Mouse (Mus musculus) embryonic facial prominence, embryonic 12.5 days (tissue): ENCODE results near the gene Mettl2. TPM values are rescaled to one million over a fixed set of nuclear protein-coding genes. Genes with fewer than 3 reads are reported as not detected.

Experiments used
- ATAC-seq: fragments of 200-750 bp; cut with Nextera tagmentation; 2 replicates; pipeline ENCODE4 v1.8.0; 2017; ENCODE audit not compliant: insufficient number of reproducible peaks, insufficient read depth, low FRiP score, low TSS enrichment
- H3K27ac ChIP-seq: fragments of 300-500 bp; sonication (generic); 2 replicates; pipeline ENCODE4 v1.5.1; 2016; ENCODE audit warnings: mild to moderate bottlenecking
- H3K27me3 ChIP-seq: fragments of 300-500 bp; sonication (generic); 2 replicates; pipeline ENCODE4 v1.6.1; 2016; ENCODE audit warnings: mild to moderate bottlenecking, moderate library complexity
- H3K36me3 ChIP-seq: fragments of 300-500 bp; sonication (generic); 2 replicates; pipeline ENCODE4 v1.6.1; 2016; ENCODE audit warnings: mild to moderate bottlenecking
- H3K4me1 ChIP-seq: fragments of 300-500 bp; sonication (generic); 2 replicates; pipeline ENCODE4 v1.6.1; 2016
- H3K4me2 ChIP-seq: fragments of 300-500 bp; sonication (generic); replicated peaks from 2 replicates; pipeline ENCODE4 v1.6.1; 2016; ENCODE audit warnings: mild to moderate bottlenecking, moderate library complexity
- H3K4me3 ChIP-seq: fragments of 300-500 bp; sonication (generic); 2 replicates; pipeline ENCODE4 v1.5.1; 2016; ENCODE audit warnings: mild to moderate bottlenecking
- H3K9ac ChIP-seq: fragments of 300-500 bp; sonication (generic); 2 replicates; pipeline ENCODE4 v1.6.1; 2016; ENCODE audit warnings: mild to moderate bottlenecking, moderate library complexity
- H3K9me3 ChIP-seq: fragments of 300-500 bp; sonication (generic); 2 replicates; pipeline ENCODE4 v1.6.1; 2016; ENCODE audit warnings: mild to moderate bottlenecking, moderate library complexity
- WGBS: fragments of 180-500 bp; shearing (Covaris S2); methylation state at CpG from one replicate; pipeline ENCODE4 v1.1.7; 2016; 5-methylcytosine and 5-hydroxymethylcytosine counted together
- polyA plus RNA-seq: library from polyadenylated mRNA; unstranded; fragments of >200 nt; fragmentation: Nextera tagmentation; extraction: Ambion mirVana; gene quantifications from 2 replicates; pipeline ENCODE4 v1.2.1, GENCODE M21; 2016

Mettl2 gene
- polyA plus RNA-seq, 1 experiment from 2014 or later, result 51.2 TPM

DNA sequence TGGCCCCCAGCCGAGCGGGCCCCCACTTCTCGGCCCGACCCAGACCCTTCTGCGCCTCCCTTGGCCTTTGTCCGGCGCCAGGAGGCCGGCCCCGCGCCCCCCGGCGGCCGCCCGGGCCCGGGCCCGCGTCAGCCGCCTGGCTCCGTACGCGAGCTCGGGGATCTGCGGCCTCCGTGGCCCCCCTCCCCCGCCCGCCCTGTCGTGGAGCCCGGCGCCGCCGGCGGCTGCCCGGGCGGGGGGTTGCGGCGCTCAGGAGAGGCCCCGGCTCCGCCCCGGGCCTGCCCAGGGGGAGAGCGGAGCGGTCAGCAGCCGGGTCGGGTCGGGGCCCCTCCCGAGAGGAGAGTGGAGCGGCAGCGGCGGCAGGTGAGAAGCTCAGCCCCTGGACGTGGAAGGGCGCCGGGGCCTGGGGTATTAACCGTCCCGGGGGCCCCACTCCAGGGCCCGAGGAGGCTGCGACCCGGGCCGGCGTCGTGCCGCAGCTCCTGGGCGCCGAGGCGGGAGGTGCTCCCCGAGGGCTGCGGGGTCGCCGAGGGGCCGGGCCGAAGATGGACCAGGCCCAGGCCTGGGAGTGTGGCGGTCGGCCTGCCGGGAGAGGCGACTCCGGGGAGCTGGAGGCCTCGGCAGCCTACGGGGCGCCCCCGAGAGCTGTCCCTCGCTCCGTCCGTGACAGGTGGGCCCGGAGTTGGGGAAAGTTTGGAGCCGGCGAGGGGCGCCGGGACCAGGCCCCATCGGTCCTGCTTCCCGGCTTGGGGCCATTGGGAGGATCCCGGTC, 55.6 kb downstream of the Mettl2 start:
- Histone ChIP-seq H3K27ac (peak overlapping the region; percentile 96), H3K9ac (peak overlapping the region; percentile 99), H3K36me3 (peaks cover 14% of the 10 kb centered on the region), H3K4me2 (peak overlapping the region; percentile 65), H3K9me3 (no peaks in the 10 kb centered on the region), H3K27me3 (no peaks in the 10 kb centered on the region), H3K4me3 (peak overlapping the region; percentile 96), H3K4me1 (peaks cover 14% of the 10 kb centered on the region)
- peak; percentile 64 for ATAC-seq
- WGBS, result under 1% methylated on average over 73 of the region's 89 CpGs

DNA sequence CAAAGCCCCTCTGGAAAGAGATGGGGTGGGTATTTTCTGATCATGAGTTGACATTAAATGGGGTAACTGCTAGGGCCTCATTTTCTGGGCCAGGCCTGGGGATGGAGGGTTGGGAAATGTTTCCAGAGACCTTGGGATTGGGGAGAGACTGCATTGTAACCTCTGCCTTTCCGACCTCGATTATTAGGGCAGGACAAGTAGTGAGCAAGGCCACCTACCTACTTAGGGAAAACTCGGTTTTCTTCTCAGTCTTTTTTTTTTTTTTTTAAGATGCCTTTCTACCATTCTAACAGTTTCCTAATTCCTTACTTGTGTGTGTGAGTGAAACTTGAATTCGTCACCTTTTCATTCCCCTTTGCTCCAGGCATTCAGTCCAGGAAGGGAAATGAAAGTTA, 56.2 kb downstream of the Mettl2 start:
- WGBS, result 6% methylated on average over 4 of the region's 4 CpGs
- Histone ChIP-seq H3K9me3 (no peaks in the 10 kb centered on the region), H3K27ac (peak overlapping the region; percentile 96), H3K4me3 (peak overlapping the region; percentile 96), H3K4me1 (peaks cover 14% of the 10 kb centered on the region), H3K27me3 (no peaks in the 10 kb centered on the region), H3K4me2 (peak overlapping the region; percentile 65), H3K36me3 (peaks cover 14% of the 10 kb centered on the region), H3K9ac (peak overlapping the region; percentile 99)
- no peak for ATAC-seq

DNA sequence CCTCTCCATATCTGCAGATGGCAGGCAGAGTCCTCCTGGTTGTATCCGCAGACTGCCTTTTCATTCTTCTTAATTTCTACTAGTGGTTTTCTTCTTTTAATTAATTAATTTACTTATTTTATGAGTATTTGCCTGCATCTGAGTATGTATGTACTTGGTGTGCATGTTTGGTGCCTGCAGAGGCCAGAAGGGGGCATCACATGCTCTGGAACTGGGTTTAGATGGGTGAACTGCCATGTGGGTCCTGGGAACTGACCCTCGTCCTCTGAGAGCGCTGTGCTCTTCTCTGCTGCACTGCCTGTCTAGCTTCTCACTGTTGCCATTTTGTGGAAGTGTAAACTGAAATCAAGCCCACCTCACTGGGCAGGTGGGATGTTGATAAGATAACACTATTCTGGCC, 58.5 kb downstream of the Mettl2 start:
- H3K4me1 ChIP-seq, result peaks cover 12% of the 10 kb centered on the region
- H3K9ac ChIP-seq, result no peak overlapping the region
- H3K36me3 ChIP-seq, result peaks cover 10% of the 10 kb centered on the region
- H3K9me3 ChIP-seq, result no peaks in the 10 kb centered on the region
- H3K27me3 ChIP-seq, result no peaks in the 10 kb centered on the region
- no peak for ATAC-seq
- no peak overlapping the region for H3K4me3 ChIP-seq
- no peak overlapping the region for H3K27ac ChIP-seq
- WGBS, result 87% methylated on average over 3 of the region's 3 CpGs
- no peak overlapping the region for H3K4me2 ChIP-seq

Other genes starting within 250 kb of the Mettl2 start
- not detected in 2 replicates for gene Efcab3, start 62.8 kb upstream of the Mettl2 start, polyA plus RNA-seq
- gene Gm10842, start 20.5 kb downstream of the Mettl2 start, polyA plus RNA-seq, result not detected in 2 replicates
- gene Tlk2, start 52.4 kb downstream of the Mettl2 start, polyA plus RNA-seq, result 24.3 and 30.4 TPM in 2 replicates
- 35.3 and 38.5 TPM in 2 replicates for gene Mrc2, start 166.2 kb downstream of the Mettl2 start, polyA plus RNA-seq